Comparison of ENCODE assay signal across 8 mouse cellular contexts in genomic region chr10:95323393-95324277, GRCm38 (mm10). TPM values are rescaled to one million over a fixed set of nuclear protein-coding genes. Genes with fewer than 3 reads are reported as not detected.
DNase-seq lines count a peak whose midpoint lies in the region; ATAC-seq lines count a peak whose summit lies in the region.

Gene Cradd, minus strand, starts transcription at chr10:95324133.

- no peaks in the 10 kb centered on the region for H3K9me3 ChIP-seq in hindbrain, embryonic 14.5 days (ENCODE audit: control insufficient read depth, low read length)

- H3K4me1 ChIP-seq in hindbrain, embryonic 14.5 days (replicated peaks; ENCODE audit: control insufficient read depth, insufficient read depth, low read length): peaks cover 13% of the 10 kb centered on the region

- peak within 1 kb of the TSS; percentile 96 for H3K27ac ChIP-seq in hindbrain, embryonic 14.5 days

- no peaks in the 10 kb centered on the region for H3K36me3 ChIP-seq in hindbrain, embryonic 14.5 days (replicated peaks; ENCODE audit: control insufficient read depth, insufficient read depth)

- ATAC-seq in hindbrain, embryonic 14.5 days (ENCODE audit: low FRiP score): peak; percentile 88

- H3K9ac ChIP-seq in hindbrain, embryonic 14.5 days: peak within 1 kb of the TSS; percentile 82

- peak within 1 kb of the TSS; percentile 81 for H3K4me2 ChIP-seq in hindbrain, embryonic 14.5 days (replicated peaks)

- peak; percentile 96 for DNase-seq in R1 (ENCODE audit: low read depth, low spot score)
- peak; percentile 84 to 89 for DNase-seq in cerebellum, postnatal 25 days
- peak; percentile 71 to 83 for DNase-seq in frontal cortex, postnatal 25 days (ENCODE audit: low spot score in 2 of 2)
- DNase-seq in hindbrain, embryonic 14.5 days (ENCODE audit: low spot score): peak; percentile 95
- DNase-seq in layer of hippocampus, postnatal 36 days: peak; percentile 80 to 81
- DNase-seq in lung, postnatal 36 days: peak; percentile 97
- DNase-seq in retina, postnatal 7 days (ENCODE audit: low read depth, low spot score): peak; percentile 88
- DNase-seq in urinary bladder, adult 2 months (ENCODE audit: low spot score): peak; percentile 60

- under 1% methylated on average over 51 of the region's 51 CpGs for WGBS in hindbrain, embryonic 14.5 days

- peak within 1 kb of the TSS; percentile 65 for H3K4me3 ChIP-seq in hindbrain, embryonic 14.5 days (replicated peaks; ENCODE audit: low read length)

- no peaks in the 10 kb centered on the region for H3K27me3 ChIP-seq in hindbrain, embryonic 14.5 days (ENCODE audit: control insufficient read depth, insufficient read depth, low read length)

RNA-seq across cellular contexts. Expression of gene Cradd, which starts in this region (rescaled TPM):
- polyA plus RNA-seq in hindbrain, embryonic 14.5 days (2014; fragmentation: Nextera tagmentation; extraction: Ambion mirVana): 9.9 and 11.6 TPM in 2 replicates
- total RNA-seq in layer of hippocampus, postnatal 36 days (2021): 1 to 10 TPM; 5.5 to 5.6 TPM
- polyA plus RNA-seq in urinary bladder, adult 2 months (2012; rRNA removed): 10.7 and 11.4 TPM in 2 replicates

Comparison
In these comparisons a context has a peak if more than half of its experiments do, and no peak if none do; other contexts are left out.
1. Peak in every context shown above with its lines: DNase-seq, ATAC-seq, H3K4me3 ChIP-seq and H3K27ac ChIP-seq.